Mouse (Mus musculus) liver, embryonic 13.5 days (tissue): Measurements from ENCODE around the gene Tbc1d30. TPM values are rescaled to one million over a fixed set of nuclear protein-coding genes. Genes with fewer than 3 reads are reported as not detected.

Source experiments
- ATAC-seq: fragments of 200-750 bp; cut with Nextera tagmentation; 2 replicates; pipeline ENCODE4 v1.8.0; 2017; ENCODE audit warnings: low read depth, mild to moderate bottlenecking, moderate number of reproducible peaks, moderate library complexity
- DNase-seq: peaks from one replicate; pipeline ENCODE4 v3.0.0; 2022
- H3K27ac ChIP-seq: fragments of 300-500 bp; sonication (generic); 2 replicates; pipeline ENCODE4 v1.5.1; 2015; ENCODE audit warnings: moderate library complexity, mild to moderate bottlenecking, inconsistent platforms
- H3K27me3 ChIP-seq: fragments of 300-500 bp; sonication (generic); 2 replicates; pipeline ENCODE4 v1.6.1; 2015; ENCODE audit warnings: mild to moderate bottlenecking, inconsistent platforms
- H3K36me3 ChIP-seq: fragments of 300-500 bp; sonication (generic); 2 replicates; pipeline ENCODE4 v1.6.1; 2015; ENCODE audit warnings: mild to moderate bottlenecking, inconsistent platforms
- H3K4me1 ChIP-seq: fragments of 300-500 bp; sonication (generic); replicated peaks from 2 replicates; pipeline ENCODE4 v1.6.1; 2015; ENCODE audit warnings: inconsistent platforms
- H3K4me2 ChIP-seq: fragments of 300-500 bp; sonication (generic); 2 replicates; pipeline ENCODE4 v1.6.1; 2015; ENCODE audit warnings: inconsistent platforms, mild to moderate bottlenecking, moderate library complexity
- H3K4me3 ChIP-seq: fragments of 300-500 bp; sonication (generic); replicated peaks from 2 replicates; pipeline ENCODE4 v1.5.1; 2015; ENCODE audit warnings: mild to moderate bottlenecking, inconsistent platforms
- H3K9ac ChIP-seq: fragments of 300-500 bp; sonication (generic); 2 replicates; pipeline ENCODE4 v1.6.1; 2015; ENCODE audit warnings: mild to moderate bottlenecking, inconsistent platforms
- H3K9me3 ChIP-seq: fragments of 300-500 bp; sonication (generic); replicated peaks from 2 replicates; pipeline ENCODE4 v1.6.1; 2016; ENCODE audit warnings: inconsistent platforms
- WGBS: fragments of 180-500 bp; shearing (Covaris S2); methylation state at CpG from one replicate; pipeline ENCODE4 v1.1.7; 2015; ENCODE audit not compliant: insufficient replicate concordance; 5-methylcytosine and 5-hydroxymethylcytosine counted together
- polyA plus RNA-seq: library from polyadenylated mRNA; unstranded; fragments of >200 nt; fragmentation: Nextera tagmentation; extraction: Ambion mirVana; gene quantifications from 2 replicates; pipeline ENCODE4 v1.2.1, GENCODE M21; 2015

Tbc1d30 gene
- polyA plus RNA-seq, 1 experiment from 2014 or later: 0.15 TPM

GRCm38 (mm10) chr10:121330940-121331339 is 20.1 kb downstream of the Tbc1d30 start:
- no peak for DNase-seq
- H3K9me3 ChIP-seq: no peaks in the 10 kb centered on the region
- H3K4me2 ChIP-seq: no peak overlapping the region
- H3K27me3 ChIP-seq: no peaks in the 10 kb centered on the region
- no peak overlapping the region for H3K4me3 ChIP-seq
- no peaks in the 10 kb centered on the region for H3K4me1 ChIP-seq
- no peaks in the 10 kb centered on the region for H3K36me3 ChIP-seq
- H3K9ac ChIP-seq: no peak overlapping the region
- H3K27ac ChIP-seq: no peak overlapping the region
- WGBS: 8% methylated on average over 7 of the region's 7 CpGs
- ATAC-seq: no peak

- Histone ChIP-seq H3K4me3 (no peak overlapping the region), H3K9ac (no peak overlapping the region), H3K4me2 (no peak overlapping the region), H3K27me3 (no peaks in the 10 kb centered on the region), H3K36me3 (no peaks in the 10 kb centered on the region), H3K27ac (no peak overlapping the region), H3K9me3 (no peaks in the 10 kb centered on the region), H3K4me1 (no peaks in the 10 kb centered on the region)
- WGBS: 58% methylated on average over 4 of the region's 4 CpGs
- no peak for DNase-seq
- no peak for ATAC-seq
These were observed 21.5 kb downstream of the Tbc1d30 start for GRCm38 (mm10) chr10:121329586-121329985.

- no peak overlapping the region for H3K4me3 ChIP-seq
- no peak overlapping the region for H3K27ac ChIP-seq
- ATAC-seq: no peak
- H3K36me3 ChIP-seq: no peaks in the 10 kb centered on the region
- no peak overlapping the region for H3K4me2 ChIP-seq
- no peaks in the 10 kb centered on the region for H3K9me3 ChIP-seq
- no peak overlapping the region for H3K9ac ChIP-seq
- no peaks in the 10 kb centered on the region for H3K4me1 ChIP-seq
- no peak for DNase-seq
- H3K27me3 ChIP-seq: no peaks in the 10 kb centered on the region
These were observed 24.9 kb downstream of the Tbc1d30 start for GRCm38 (mm10) chr10:121326167-121326566.

GRCm38 (mm10) chr10:121323493-121323892 is 27.6 kb downstream of the Tbc1d30 start:
- no peak overlapping the region for H3K27ac ChIP-seq
- H3K4me3 ChIP-seq: no peak overlapping the region
- H3K27me3 ChIP-seq: no peaks in the 10 kb centered on the region
- no peak for ATAC-seq
- no peak overlapping the region for H3K9ac ChIP-seq
- H3K4me1 ChIP-seq: no peaks in the 10 kb centered on the region
- no peaks in the 10 kb centered on the region for H3K36me3 ChIP-seq
- H3K9me3 ChIP-seq: no peaks in the 10 kb centered on the region
- 82% methylated on average over 7 of the region's 7 CpGs for WGBS
- no peak overlapping the region for H3K4me2 ChIP-seq
- DNase-seq: no peak

- ATAC-seq (no peak), DNase-seq (no peak)
- H3K36me3 ChIP-seq: no peaks in the 10 kb centered on the region
- no peak overlapping the region for H3K9ac ChIP-seq
- no peak overlapping the region for H3K4me3 ChIP-seq
- H3K27me3 ChIP-seq: peaks cover 25% of the 10 kb centered on the region
- H3K27ac ChIP-seq: no peak overlapping the region
- H3K9me3 ChIP-seq: no peaks in the 10 kb centered on the region
- 73% methylated on average over 7 of the region's 7 CpGs for WGBS
- no peak overlapping the region for H3K4me2 ChIP-seq
- no peaks in the 10 kb centered on the region for H3K4me1 ChIP-seq
These were observed 32.6 kb downstream of the Tbc1d30 start for GRCm38 (mm10) chr10:121318397-121318950.

- DNase-seq (no peak), ATAC-seq (no peak)
- Histone ChIP-seq H3K36me3 (no peaks in the 10 kb centered on the region), H3K4me3 (no peak overlapping the region), H3K9ac (no peak overlapping the region), H3K4me1 (no peaks in the 10 kb centered on the region), H3K27ac (no peak overlapping the region), H3K4me2 (no peak overlapping the region), H3K9me3 (no peaks in the 10 kb centered on the region), H3K27me3 (peaks cover 46% of the 10 kb centered on the region)
- 34% methylated on average over 10 of the region's 10 CpGs for WGBS
These were observed 34.7 kb downstream of the Tbc1d30 start for GRCm38 (mm10) chr10:121316361-121316760.

- Histone ChIP-seq H3K4me1 (0 out of 2 replicates have a peak, but pooled peaks cover 5% of the 10 kb centered on the region), H3K9me3 (no peaks in the 10 kb centered on the region), H3K4me2 (peak overlapping the region; percentile 24; the same call in 1 of the 2 replicates), H3K4me3 (no peak overlapping the region), H3K27me3 (peaks cover 54% of the 10 kb centered on the region), H3K36me3 (no peaks in the 10 kb centered on the region), H3K9ac (no peak overlapping the region), H3K27ac (no peak overlapping the region)
- 20% methylated on average over 27 of the region's 27 CpGs for WGBS
- ATAC-seq (no peak), DNase-seq (no peak)
These were observed 35.5 kb downstream of the Tbc1d30 start for GRCm38 (mm10) chr10:121315321-121316283.

- 43% methylated on average over 4 of the region's 4 CpGs for WGBS
- Histone ChIP-seq H3K4me1 (peaks cover 10% of the 10 kb centered on the region), H3K4me3 (no peak overlapping the region), H3K27ac (no peak overlapping the region), H3K27me3 (peaks cover 68% of the 10 kb centered on the region), H3K4me2 (no peak overlapping the region), H3K36me3 (no peaks in the 10 kb centered on the region), H3K9ac (no peak overlapping the region), H3K9me3 (no peaks in the 10 kb centered on the region)
- ATAC-seq: no peak
- no peak for DNase-seq
These were observed 36.9 kb downstream of the Tbc1d30 start for GRCm38 (mm10) chr10:121314186-121314585.

GRCm38 (mm10) chr10:121313049-121313448 is 38.0 kb downstream of the Tbc1d30 start:
- ATAC-seq (no peak), DNase-seq (no peak)
- H3K4me1 ChIP-seq: peaks cover 10% of the 10 kb centered on the region
- H3K4me3 ChIP-seq: no peak overlapping the region
- 73% methylated on average over 3 of the region's 3 CpGs for WGBS
- H3K9ac ChIP-seq: no peak overlapping the region
- H3K27me3 ChIP-seq: peaks cover 80% of the 10 kb centered on the region
- H3K36me3 ChIP-seq: no peaks in the 10 kb centered on the region
- no peak overlapping the region for H3K4me2 ChIP-seq
- H3K9me3 ChIP-seq: no peaks in the 10 kb centered on the region
- H3K27ac ChIP-seq: no peak overlapping the region

GRCm38 (mm10) chr10:121310511-121311221 is 40.4 kb downstream of the Tbc1d30 start:
- DNase-seq: no peak
- H3K4me3 ChIP-seq: peak overlapping the region; percentile 57
- no peak overlapping the region for H3K27ac ChIP-seq
- WGBS: 2% methylated on average over 77 of the region's 77 CpGs
- no peak overlapping the region; the same call in 1 of the 2 replicates for H3K9ac ChIP-seq
- peaks cover 81% of the 10 kb centered on the region for H3K27me3 ChIP-seq
- peak overlapping the region; percentile 69 for H3K4me2 ChIP-seq
- ATAC-seq: peak; percentile 47
- no peaks in the 10 kb centered on the region for H3K36me3 ChIP-seq
- no peaks in the 10 kb centered on the region for H3K9me3 ChIP-seq
- H3K4me1 ChIP-seq: peaks cover 10% of the 10 kb centered on the region

- no peak for DNase-seq
These were observed 41.1 kb downstream of the Tbc1d30 start for GRCm38 (mm10) chr10:121309801-121310510.

More at GRCm38 (mm10) chr10:121309801-121310510, 41.1 kb downstream of the Tbc1d30 start:
- ATAC-seq: peak; percentile 12; the same call in 1 of the 2 replicates
- H3K9me3 ChIP-seq: no peaks in the 10 kb centered on the region
- peak overlapping the region; percentile 57 for H3K4me3 ChIP-seq
- H3K9ac ChIP-seq: no peak overlapping the region
- H3K27ac ChIP-seq: no peak overlapping the region
- peaks cover 10% of the 10 kb centered on the region for H3K4me1 ChIP-seq
- WGBS: 3% methylated on average over 32 of the region's 32 CpGs
- H3K27me3 ChIP-seq: peaks cover 74% of the 10 kb centered on the region
- H3K4me2 ChIP-seq: peak overlapping the region; percentile 69
- no peaks in the 10 kb centered on the region for H3K36me3 ChIP-seq
